Mouse (Mus musculus) testis, adult 2 months (tissue): ENCODE data around the gene Mas1. TPM values are rescaled to one million over a fixed set of nuclear protein-coding genes. Genes with fewer than 3 reads are reported as not detected.

Source experiments
- H3K27ac ChIP-seq: fragments of 200-500 bp; 2 replicates; pipeline ENCODE4 v1.5.1; 2012; ENCODE audit warnings: low read depth, low read length; ENCODE audit not compliant: control insufficient read depth, insufficient read depth
- H3K27me3 ChIP-seq: fragments of 200-500 bp; 2 replicates; pipeline ENCODE4 v1.6.1; 2012; ENCODE audit warnings: mild to moderate bottlenecking, low read length, moderate library complexity; ENCODE audit not compliant: control insufficient read depth, insufficient read depth
- H3K36me3 ChIP-seq: fragments of 200-500 bp; 2 replicates; pipeline ENCODE4 v1.6.1; 2012; ENCODE audit warnings: mild to moderate bottlenecking, low read length; ENCODE audit not compliant: control insufficient read depth, insufficient read depth
- H3K4me1 ChIP-seq: fragments of 200-500 bp; 2 replicates; pipeline ENCODE4 v1.6.1; 2012; ENCODE audit warnings: low read length; ENCODE audit not compliant: control insufficient read depth, insufficient read depth
- H3K4me3 ChIP-seq: fragments of 200-500 bp; 2 replicates; pipeline ENCODE4 v1.5.1; 2012; ENCODE audit warnings: low read depth, mild to moderate bottlenecking, low read length, moderate library complexity, mixed read lengths; ENCODE audit not compliant: control insufficient read depth
- CTCF ChIP-seq: fragments of 200-500 bp; IDR thresholded peaks from 2 replicates; pipeline ENCODE4 v1.5.1; 2012; ENCODE audit warnings: low read depth, mild to moderate bottlenecking, inconsistent platforms, low read length, moderate library complexity; ENCODE audit not compliant: control insufficient read depth, insufficient read depth, insufficient replicate concordance
- POLR2A ChIP-seq: fragments of 200-500 bp; IDR thresholded peaks from 2 replicates; pipeline ENCODE4 v1.6.1; 2012; ENCODE audit warnings: low read depth, mild to moderate bottlenecking, inconsistent platforms, low read length, moderate library complexity; ENCODE audit not compliant: control insufficient read depth
- polyA plus RNA-seq: library from polyadenylated mRNA; depleted of rRNA; stranded (reverse); fragments of >200 nt; gene quantifications from 2 replicates; pipeline ENCODE4 v1.2.3, GENCODE M21; 2012

Mas1 gene
- polyA plus RNA-seq, 1 experiment: 78.9 TPM

- H3K27me3 ChIP-seq: no peaks in the 10 kb centered on the region
- peaks cover 3% of the 10 kb centered on the region; the same call in 1 of the 2 replicates for H3K4me1 ChIP-seq
- H3K36me3 ChIP-seq: no peaks in the 10 kb centered on the region
- no peak for TF ChIP-seq POLR2A
- no peak for TF ChIP-seq CTCF
- no peak overlapping the region for H3K4me3 ChIP-seq
- no peak overlapping the region for H3K27ac ChIP-seq
These were observed 24.1 kb downstream of the Mas1 start for GRCm38 (mm10) chr17:12843826-12844225.

DNA sequence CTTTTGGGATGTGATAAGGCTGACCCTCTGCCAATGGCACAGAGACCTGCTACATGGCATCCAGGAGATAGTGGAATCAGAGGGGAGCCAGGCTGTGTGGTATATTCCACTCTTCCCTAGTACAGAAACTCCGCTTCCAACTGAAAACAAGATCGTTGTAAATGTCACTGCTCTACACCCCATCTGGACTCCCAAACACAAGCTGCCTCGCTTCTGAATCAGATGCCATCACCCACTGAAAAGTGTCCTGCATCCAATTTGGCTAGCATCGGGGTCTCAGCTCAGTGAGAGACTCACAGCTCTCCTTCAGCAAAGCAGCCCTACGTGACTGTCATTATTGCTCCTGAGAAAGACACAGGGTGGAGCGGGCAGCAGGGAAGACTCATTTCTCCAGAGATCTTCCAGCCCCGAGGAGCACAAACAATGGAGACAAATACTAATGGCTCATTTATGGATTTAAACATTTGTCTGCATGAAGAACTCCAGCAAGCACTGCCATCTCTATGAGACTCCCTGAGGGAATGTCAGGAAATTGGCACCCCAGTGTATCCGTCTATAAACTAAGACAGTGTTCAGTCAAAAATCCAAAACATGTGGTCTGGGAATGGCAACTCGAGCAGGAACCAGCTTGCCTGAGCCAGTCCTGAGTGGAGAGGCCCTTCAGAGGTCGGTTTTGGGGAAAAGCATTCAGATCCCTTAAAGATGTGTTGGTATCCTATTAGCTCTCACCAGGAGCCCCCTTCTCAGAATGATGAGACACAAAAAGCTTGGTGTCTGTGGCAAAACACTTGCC lies 28.3 kb downstream of the Mas1 start:
- no peaks in the 10 kb centered on the region for H3K27me3 ChIP-seq
- no peak for TF ChIP-seq CTCF
- no peak for TF ChIP-seq POLR2A
- no peak overlapping the region for H3K4me3 ChIP-seq
- no peaks in the 10 kb centered on the region for H3K36me3 ChIP-seq
- H3K27ac ChIP-seq: no peak overlapping the region
- H3K4me1 ChIP-seq: no peaks in the 10 kb centered on the region

DNA sequence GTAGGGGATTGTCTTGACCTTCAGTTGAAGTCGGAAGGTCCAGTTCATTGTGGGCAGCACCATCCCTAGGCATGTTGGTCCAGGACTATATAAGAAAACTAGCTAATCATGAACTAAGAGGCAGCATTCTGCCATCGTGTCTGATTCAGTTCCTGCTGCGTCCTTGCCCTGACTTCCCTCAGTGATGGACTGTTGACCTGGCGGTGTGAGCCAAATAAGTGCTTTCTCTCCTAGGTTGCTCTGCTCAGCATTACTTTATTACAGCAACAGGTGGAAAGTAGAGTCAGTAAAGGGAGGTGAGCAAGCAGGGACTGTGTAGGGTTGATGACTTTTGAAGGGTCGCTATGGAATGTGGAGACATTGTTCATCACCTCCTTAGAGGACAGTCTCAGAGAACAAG lies 32.2 kb downstream of the Mas1 start:
- Histone ChIP-seq H3K4me3 (no peak overlapping the region), H3K4me1 (no peaks in the 10 kb centered on the region), H3K27me3 (no peaks in the 10 kb centered on the region), H3K27ac (no peak overlapping the region), H3K36me3 (no peaks in the 10 kb centered on the region)
- TF ChIP-seq POLR2A (no peak), CTCF (no peak)

DNA sequence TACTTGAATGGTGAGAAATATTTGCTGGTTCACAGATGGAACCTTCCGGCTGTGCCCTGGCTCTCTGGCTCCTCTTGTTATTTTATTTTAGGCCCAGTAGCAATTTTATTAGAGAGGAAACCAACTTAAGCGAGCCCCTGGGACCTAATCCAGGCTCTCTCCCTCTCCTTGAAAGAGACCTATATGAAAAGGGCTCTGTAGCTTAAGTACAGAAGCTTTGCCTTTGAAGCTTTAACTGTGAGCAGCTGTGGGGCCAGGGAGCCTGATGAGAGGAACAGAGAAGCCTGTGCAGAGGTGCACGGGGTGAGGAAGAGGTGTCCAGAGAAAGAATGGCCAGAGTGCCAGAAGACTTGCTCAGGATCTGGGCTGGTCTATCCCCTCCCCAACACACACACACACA lies 33.1 kb downstream of the Mas1 start:
- no peak overlapping the region for H3K4me3 ChIP-seq
- no peaks in the 10 kb centered on the region for H3K4me1 ChIP-seq
- no peaks in the 10 kb centered on the region for H3K36me3 ChIP-seq
- TF ChIP-seq POLR2A (no peak), CTCF (no peak)
- H3K27me3 ChIP-seq: no peaks in the 10 kb centered on the region
- no peak overlapping the region for H3K27ac ChIP-seq

GRCm38 (mm10) chr17:12834317-12834716 lies 33.6 kb downstream of the Mas1 start:
- no peak for TF ChIP-seq POLR2A
- TF ChIP-seq CTCF: no peak
- H3K4me3 ChIP-seq: no peak overlapping the region
- no peaks in the 10 kb centered on the region for H3K27me3 ChIP-seq
- no peaks in the 10 kb centered on the region for H3K4me1 ChIP-seq
- no peak overlapping the region for H3K27ac ChIP-seq
- H3K36me3 ChIP-seq: no peaks in the 10 kb centered on the region

DNA sequence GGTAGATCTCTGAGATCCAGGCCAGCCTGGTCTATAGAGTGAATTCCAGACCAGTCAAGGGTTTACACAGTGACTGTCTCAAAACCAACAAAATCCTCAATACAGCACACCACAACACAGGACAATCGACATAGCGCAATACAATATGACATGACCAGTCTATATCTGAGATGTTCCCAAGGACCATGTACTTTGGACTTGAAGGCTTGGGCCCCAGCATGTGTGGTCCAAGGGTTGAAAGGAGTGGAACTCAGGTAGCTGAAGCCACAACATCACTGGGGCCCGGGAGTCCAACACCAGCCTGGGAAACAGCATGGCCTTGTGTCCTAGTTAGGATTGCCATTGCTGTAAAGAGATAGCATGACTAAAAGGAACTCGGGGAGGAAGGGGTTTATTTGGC lies 35.3 kb downstream of the Mas1 start:
- no peaks in the 10 kb centered on the region for H3K4me1 ChIP-seq
- H3K4me3 ChIP-seq: no peak overlapping the region
- no peak overlapping the region for H3K27ac ChIP-seq
- H3K36me3 ChIP-seq: no peaks in the 10 kb centered on the region
- no peaks in the 10 kb centered on the region for H3K27me3 ChIP-seq
- TF ChIP-seq POLR2A (no peak), CTCF (no peak)

GRCm38 (mm10) chr17:12832231-12832630 lies 35.7 kb downstream of the Mas1 start:
- TF ChIP-seq CTCF: no peak
- H3K36me3 ChIP-seq: no peaks in the 10 kb centered on the region
- no peaks in the 10 kb centered on the region for H3K27me3 ChIP-seq
- H3K4me1 ChIP-seq: no peaks in the 10 kb centered on the region
- no peak overlapping the region for H3K4me3 ChIP-seq
- no peak overlapping the region for H3K27ac ChIP-seq

DNA sequence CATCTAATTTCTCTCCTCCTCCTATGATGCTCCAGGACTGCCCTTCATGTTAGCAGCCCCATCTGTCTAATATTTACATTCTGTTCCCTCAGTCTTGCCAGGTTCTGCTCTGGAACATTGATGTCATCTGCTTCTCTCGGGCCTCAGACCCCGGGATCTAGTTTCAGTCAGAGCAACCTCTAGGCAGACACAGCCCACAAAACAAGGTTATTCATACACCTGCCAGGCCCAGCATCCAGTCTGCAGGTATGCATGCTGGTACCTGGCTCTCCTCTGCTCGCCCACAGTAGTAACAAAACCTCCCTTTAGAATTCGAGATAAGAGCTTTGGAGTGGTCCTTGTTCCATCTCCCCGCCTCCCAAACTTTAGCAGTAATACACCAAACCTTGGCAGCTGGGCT lies 37.6 kb downstream of the Mas1 start:
- Histone ChIP-seq H3K4me3 (no peak overlapping the region), H3K4me1 (no peaks in the 10 kb centered on the region), H3K36me3 (no peaks in the 10 kb centered on the region), H3K27ac (no peak overlapping the region), H3K27me3 (no peaks in the 10 kb centered on the region)
- TF ChIP-seq CTCF (no peak), POLR2A (no peak)
